Mouse (Mus musculus) kidney, adult 2 months (tissue): ENCODE measurements at regions not wholly inside any gene's neighbourhood (a gene's known extent, or its start where the extent isn't known, plus 50 kb on each side); places are given as distances from the start of the nearest gene placed in this dataset.

Experiments
- CTCF ChIP-seq: fragments of 200-500 bp; conservative IDR thresholded peaks from 2 replicates; pipeline ENCODE4 v1.5.1; 2011; ENCODE audit warnings: low read depth, mild to moderate bottlenecking, control low read depth, low read length, moderate library complexity, mixed read lengths; ENCODE audit not compliant: insufficient read depth, insufficient read length
- POLR2A ChIP-seq: fragments of 200-500 bp; IDR thresholded peaks from one replicate; pipeline ENCODE4 v1.6.1; 2011; ENCODE audit warnings: low read depth, low read length, control low read depth

DNA sequence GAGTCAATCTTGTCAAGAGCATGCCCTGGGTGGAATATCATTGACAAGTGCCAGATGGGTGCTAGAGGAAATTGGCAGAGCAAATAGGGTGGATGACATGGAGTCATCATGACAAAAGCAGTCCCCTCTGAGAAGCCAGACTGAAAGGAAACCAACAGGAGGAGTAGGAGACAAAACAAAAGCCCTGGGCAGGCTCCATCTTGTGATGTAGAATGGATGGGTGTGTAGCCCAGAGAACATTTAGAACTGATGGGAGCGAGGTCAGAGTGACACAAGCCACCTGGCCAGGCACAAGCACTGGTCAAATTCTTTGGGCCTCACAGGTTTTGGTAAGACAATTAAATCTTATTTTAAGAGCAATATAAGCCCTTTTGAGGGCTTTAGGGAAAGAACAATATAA, 310.4 kb upstream of the Nmur2 start:
- TF ChIP-seq CTCF (no peak), POLR2A (no peak)
